Mouse (Mus musculus): ENCODE measurements around the gene Dxo. TPM values are rescaled to one million over a fixed set of nuclear protein-coding genes. Genes with fewer than 3 reads are reported as not detected.
A peak's percentile ranks its signal among the peaks of the same experiment; 100 is the strongest.

Dxo gene
- polyA plus RNA-seq, 1 experiment from 2014 or later, result 48.9 TPM

DNA sequence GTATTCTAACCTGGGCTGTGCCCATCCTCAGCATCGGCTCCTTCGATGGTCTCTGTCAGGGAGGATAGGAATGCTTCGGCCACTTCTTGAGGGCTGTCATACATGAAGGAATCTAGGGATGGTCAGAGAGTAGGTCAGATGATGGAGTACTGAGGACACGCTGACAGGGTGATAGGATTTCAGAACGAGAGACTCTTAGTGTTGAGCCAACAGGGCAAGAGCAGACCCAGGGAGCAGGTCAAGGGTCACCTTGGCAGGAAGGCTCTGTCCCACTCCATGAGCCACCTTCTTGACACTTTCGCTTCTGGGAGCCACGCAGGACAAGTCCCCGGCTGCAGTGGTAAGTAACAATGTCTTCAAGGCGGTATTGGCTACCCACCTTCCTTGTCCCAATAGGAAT, 23.7 kb downstream of the Dxo start:
- Histone ChIP-seq H3K27me3 (ENCODE audit: control insufficient read depth, insufficient read depth, low read length) (no peaks in the 10 kb centered on the region), H3K4me1 (ENCODE audit: control insufficient read depth, insufficient read depth, low read length) (0 out of 2 replicates have a peak, but pooled peaks cover 7% of the 10 kb centered on the region), H3K4me2 (ENCODE audit: low read depth, low read length) (no peak overlapping the region), H3K4me3 (replicated peaks; ENCODE audit: low read length) (no peak overlapping the region), H3K9me3 (replicated peaks; ENCODE audit: control insufficient read depth, low read length) (no peaks in the 10 kb centered on the region), H3K9ac (ENCODE audit: low read length) (no peak overlapping the region), H3K27ac (ENCODE audit: low read length) (no peak overlapping the region), H3K36me3 (ENCODE audit: control insufficient read depth, insufficient read depth, low read length) (peaks cover 4% of the 10 kb centered on the region; the same call in 1 of the 2 replicates)
- 81% methylated on average over 9 of the region's 9 CpGs for WGBS
- no peak for ATAC-seq (ENCODE audit: insufficient read depth, low FRiP score)

- ATAC-seq (ENCODE audit: insufficient read depth, low FRiP score), result peak; percentile 51; the same call in 1 of the 2 replicates
- WGBS, result 57% methylated on average over 13 of the region's 13 CpGs
These were observed 25.0 kb downstream of the Dxo start for GRCm38 (mm10) chr17:34861704-34862415.

GRCm38 (mm10) chr17:34862416-34863081, 25.7 kb downstream of the Dxo start, which contains the start of gene Cfb:
Cfb (minus strand) TSS chr17:34862518.
- Histone ChIP-seq H3K27me3 (ENCODE audit: control insufficient read depth, insufficient read depth, low read length) (no peaks in the 10 kb centered on the region), H3K4me1 (ENCODE audit: control insufficient read depth, insufficient read depth, low read length) (0 out of 2 replicates have a peak, but pooled peaks cover 7% of the 10 kb centered on the region), H3K9ac (ENCODE audit: low read length) (peak within 1 kb of the TSS; percentile 38; the same call in 1 of the 2 replicates), H3K4me3 (replicated peaks; ENCODE audit: low read length) (no peak within 1 kb of the TSS), H3K4me2 (ENCODE audit: low read depth, low read length) (peak within 1 kb of the TSS; percentile 22), H3K36me3 (ENCODE audit: control insufficient read depth, insufficient read depth, low read length) (peaks cover 4% of the 10 kb centered on the region; the same call in 1 of the 2 replicates), H3K27ac (ENCODE audit: low read length) (peak within 1 kb of the TSS; percentile 43; the same call in 1 of the 2 replicates), H3K9me3 (replicated peaks; ENCODE audit: control insufficient read depth, low read length) (no peaks in the 10 kb centered on the region)
- WGBS, result 39% methylated on average over 8 of the region's 8 CpGs
- ATAC-seq (ENCODE audit: insufficient read depth, low FRiP score), result peak; percentile 45; the same call in 1 of the 2 replicates

More at GRCm38 (mm10) chr17:34861704-34862415, 25.0 kb downstream of the Dxo start:
- peak overlapping the region; percentile 43; the same call in 1 of the 2 replicates for H3K27ac ChIP-seq (ENCODE audit: low read length)
- 0 out of 2 replicates have a peak, but pooled peaks cover 7% of the 10 kb centered on the region for H3K4me1 ChIP-seq (ENCODE audit: control insufficient read depth, insufficient read depth, low read length)
- H3K9me3 ChIP-seq (replicated peaks; ENCODE audit: control insufficient read depth, low read length), result no peaks in the 10 kb centered on the region
- peak overlapping the region; percentile 38; the same call in 1 of the 2 replicates for H3K9ac ChIP-seq (ENCODE audit: low read length)
- H3K27me3 ChIP-seq (ENCODE audit: control insufficient read depth, insufficient read depth, low read length), result no peaks in the 10 kb centered on the region
- no peak overlapping the region for H3K4me3 ChIP-seq (replicated peaks; ENCODE audit: low read length)
- H3K36me3 ChIP-seq (ENCODE audit: control insufficient read depth, insufficient read depth, low read length), result peaks cover 4% of the 10 kb centered on the region; the same call in 1 of the 2 replicates
- peak overlapping the region; percentile 22 for H3K4me2 ChIP-seq (ENCODE audit: low read depth, low read length)

- no peaks in the 10 kb centered on the region for H3K36me3 ChIP-seq (ENCODE audit: control insufficient read depth, insufficient read depth, low read length)
- no peak overlapping the region for H3K4me3 ChIP-seq (replicated peaks; ENCODE audit: low read length)
- 0 out of 2 replicates have a peak, but pooled peaks cover 7% of the 10 kb centered on the region for H3K4me1 ChIP-seq (ENCODE audit: control insufficient read depth, insufficient read depth, low read length)
- WGBS, result 55% methylated on average over 7 of the region's 7 CpGs
- H3K9me3 ChIP-seq (replicated peaks; ENCODE audit: control insufficient read depth, low read length), result no peaks in the 10 kb centered on the region
- ATAC-seq (ENCODE audit: insufficient read depth, low FRiP score), result no peak
- no peak overlapping the region for H3K4me2 ChIP-seq (ENCODE audit: low read depth, low read length)
- H3K27me3 ChIP-seq (ENCODE audit: control insufficient read depth, insufficient read depth, low read length), result no peaks in the 10 kb centered on the region
- H3K9ac ChIP-seq (ENCODE audit: low read length), result no peak overlapping the region
- no peak overlapping the region for H3K27ac ChIP-seq (ENCODE audit: low read length)
These were observed 29.2 kb downstream of the Dxo start for GRCm38 (mm10) chr17:34865981-34866380.

- Histone ChIP-seq H3K4me2 (ENCODE audit: low read depth, low read length) (no peak overlapping the region), H3K9me3 (replicated peaks; ENCODE audit: control insufficient read depth, low read length) (no peaks in the 10 kb centered on the region), H3K27ac (ENCODE audit: low read length) (no peak overlapping the region), H3K4me1 (ENCODE audit: control insufficient read depth, insufficient read depth, low read length) (no peaks in the 10 kb centered on the region), H3K4me3 (replicated peaks; ENCODE audit: low read length) (no peak overlapping the region), H3K27me3 (ENCODE audit: control insufficient read depth, insufficient read depth, low read length) (no peaks in the 10 kb centered on the region), H3K36me3 (ENCODE audit: control insufficient read depth, insufficient read depth, low read length) (no peaks in the 10 kb centered on the region), H3K9ac (ENCODE audit: low read length) (no peak overlapping the region)
- ATAC-seq (ENCODE audit: insufficient read depth, low FRiP score), result no peak
- 84% methylated on average over 6 of the region's 6 CpGs for WGBS
These were observed 37.5 kb downstream of the Dxo start for GRCm38 (mm10) chr17:34874321-34874720.

DNA sequence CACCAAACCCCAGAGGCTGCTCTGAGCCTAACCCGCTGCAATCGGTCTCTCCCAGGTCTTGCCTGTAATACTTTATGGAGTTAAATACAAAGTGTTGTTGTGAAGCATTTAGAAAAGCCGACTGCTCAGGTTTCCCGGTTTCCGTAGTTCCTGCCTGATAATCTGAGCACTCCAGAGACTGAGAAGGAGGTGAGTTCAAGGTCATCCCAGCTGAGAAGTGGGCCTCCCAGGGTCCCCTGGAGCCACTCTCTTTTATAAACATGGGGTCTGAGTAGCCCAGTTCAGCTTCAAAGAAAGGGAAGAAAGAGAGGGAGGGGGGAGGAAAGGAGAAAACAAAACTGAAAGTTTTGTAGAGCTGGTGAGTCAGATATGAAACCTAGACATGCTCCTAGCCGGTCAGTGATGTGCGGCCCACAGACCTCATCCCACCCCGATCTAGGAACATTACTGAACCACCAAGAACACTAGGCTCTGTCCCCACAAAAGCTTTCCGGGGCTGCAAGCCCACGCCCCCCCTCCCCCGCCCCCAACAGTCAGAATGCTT, 42.6 kb downstream of the Dxo start, which contains the start of gene Zbtb12:
Zbtb12 (plus strand) TSS at position 148 of the 544 bp plus-strand sequence.
- ATAC-seq (ENCODE audit: insufficient read depth, low FRiP score), result no peak
- Histone ChIP-seq H3K4me1 (ENCODE audit: control insufficient read depth, insufficient read depth, low read length) (peaks cover 3% of the 10 kb centered on the region; the same call in 1 of the 2 replicates), H3K36me3 (ENCODE audit: control insufficient read depth, insufficient read depth, low read length) (no peaks in the 10 kb centered on the region), H3K4me2 (ENCODE audit: low read depth, low read length) (no peak within 1 kb of the TSS), H3K9me3 (replicated peaks; ENCODE audit: control insufficient read depth, low read length) (no peaks in the 10 kb centered on the region), H3K4me3 (replicated peaks; ENCODE audit: low read length) (no peak within 1 kb of the TSS), H3K27ac (ENCODE audit: low read length) (no peak within 1 kb of the TSS), H3K27me3 (ENCODE audit: control insufficient read depth, insufficient read depth, low read length) (no peaks in the 10 kb centered on the region), H3K9ac (ENCODE audit: low read length) (peak within 1 kb of the TSS; percentile 48; the same call in 1 of the 2 replicates)
- 59% methylated on average over 11 of the region's 11 CpGs for WGBS

DNA sequence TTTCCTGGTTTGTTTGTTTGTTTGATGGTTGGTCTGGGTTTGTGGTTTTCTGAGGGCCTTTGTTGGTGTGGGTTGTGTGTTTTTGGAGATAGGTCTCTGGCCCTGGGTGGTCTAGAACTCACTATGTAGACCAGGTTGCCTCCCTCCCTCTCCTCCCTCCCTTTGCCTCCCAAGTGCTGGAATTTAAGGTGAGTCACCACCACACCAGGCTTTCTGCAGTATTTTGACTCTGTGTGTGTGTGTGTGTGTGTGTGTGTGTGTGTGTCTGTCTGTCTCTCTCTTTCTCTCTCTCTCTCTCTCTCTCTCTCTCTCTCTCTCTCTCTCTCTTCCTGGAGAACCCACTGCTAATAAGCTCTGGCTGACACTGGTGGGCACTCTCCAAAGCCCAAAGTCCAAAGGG, 44.3 kb downstream of the Dxo start:
- no peak for ATAC-seq (ENCODE audit: insufficient read depth, low FRiP score)
- Histone ChIP-seq H3K4me3 (replicated peaks; ENCODE audit: low read length) (no peak overlapping the region), H3K27me3 (ENCODE audit: control insufficient read depth, insufficient read depth, low read length) (no peaks in the 10 kb centered on the region), H3K27ac (ENCODE audit: low read length) (no peak overlapping the region), H3K4me2 (ENCODE audit: low read depth, low read length) (no peak overlapping the region), H3K36me3 (ENCODE audit: control insufficient read depth, insufficient read depth, low read length) (no peaks in the 10 kb centered on the region), H3K4me1 (ENCODE audit: control insufficient read depth, insufficient read depth, low read length) (peaks cover 3% of the 10 kb centered on the region; the same call in 1 of the 2 replicates), H3K9me3 (replicated peaks; ENCODE audit: control insufficient read depth, low read length) (no peaks in the 10 kb centered on the region), H3K9ac (ENCODE audit: low read length) (no peak overlapping the region)

- no peaks in the 10 kb centered on the region for H3K9me3 ChIP-seq (replicated peaks; ENCODE audit: control insufficient read depth, low read length)
- no peak for ATAC-seq (ENCODE audit: insufficient read depth, low FRiP score)
- peak within 1 kb of the TSS; percentile 49 for H3K9ac ChIP-seq (ENCODE audit: low read length)
- H3K27ac ChIP-seq (ENCODE audit: low read length), result no peak within 1 kb of the TSS
- WGBS, result 11% methylated on average over 15 of the region's 15 CpGs
- peaks cover 3% of the 10 kb centered on the region; the same call in 1 of the 2 replicates for H3K4me1 ChIP-seq (ENCODE audit: control insufficient read depth, insufficient read depth, low read length)
- H3K4me2 ChIP-seq (ENCODE audit: low read depth, low read length), result peak within 1 kb of the TSS; percentile 13; the same call in 1 of the 2 replicates
- H3K36me3 ChIP-seq (ENCODE audit: control insufficient read depth, insufficient read depth, low read length), result no peaks in the 10 kb centered on the region
- H3K27me3 ChIP-seq (ENCODE audit: control insufficient read depth, insufficient read depth, low read length), result no peaks in the 10 kb centered on the region
- H3K4me3 ChIP-seq (replicated peaks; ENCODE audit: low read length), result no peak within 1 kb of the TSS; the same call in 1 of the 2 replicates
These were observed 45.0 kb downstream of the Dxo start, which contains the start of gene Gm20547 for GRCm38 (mm10) chr17:34881683-34882310. Gm20547 (minus strand) TSS chr17:34882042.
